Mouse (Mus musculus) C2C12 (cell line): ENCODE measurements around the gene Arhgef2. TPM values are rescaled to one million over a fixed set of nuclear protein-coding genes. Genes with fewer than 3 reads are reported as not detected.

Experiments used
- H3K27me3 ChIP-seq: one replicate; pipeline ENCODE4 v1.6.1; 2011; ENCODE audit not compliant: control insufficient read depth, insufficient read depth, insufficient read length
- H3K36me3 ChIP-seq: one replicate; pipeline ENCODE4 v1.6.1; 2011; ENCODE audit not compliant: control insufficient read depth, insufficient read depth
- H3K4me3 ChIP-seq: one replicate; pipeline ENCODE4 v1.5.1; 2011; ENCODE audit warnings: mild to moderate bottlenecking, control low read depth; ENCODE audit not compliant: poor library complexity, insufficient read depth, severe bottlenecking
- H3K79me2 ChIP-seq: one replicate; pipeline ENCODE4 v1.6.1; 2011; ENCODE audit not compliant: control insufficient read depth, insufficient read depth
- H3K79me3 ChIP-seq: one replicate; pipeline ENCODE4 v1.6.1; 2011; ENCODE audit warnings: low read depth, control low read depth
- H3ac ChIP-seq: one replicate; pipeline ENCODE3; 2011; ENCODE audit warnings: low read depth; ENCODE audit not compliant: control insufficient read depth, insufficient read length
- CEBPB ChIP-seq: IDR thresholded peaks from one replicate; pipeline ENCODE4 v1.6.1; 2011; ENCODE audit warnings: low read depth, mild to moderate bottlenecking, control low read depth, moderate library complexity
- CTCF ChIP-seq: IDR thresholded peaks from one replicate; pipeline ENCODE4 v1.5.1; 2011; ENCODE audit not compliant: control insufficient read depth, insufficient read depth, insufficient read length
- FOSL1 ChIP-seq: IDR thresholded peaks from one replicate; pipeline ENCODE4 v1.8.0; 2011; ENCODE audit warnings: mild to moderate bottlenecking, low read length; ENCODE audit not compliant: poor library complexity, insufficient read depth, severe bottlenecking
- MAX ChIP-seq: IDR thresholded peaks from one replicate; pipeline ENCODE4 v1.6.1; 2011; ENCODE audit warnings: mild to moderate bottlenecking, control low read depth
- MYOD1 ChIP-seq: IDR thresholded peaks from one replicate; pipeline ENCODE4 v1.6.1; 2011; ENCODE audit warnings: low read depth; ENCODE audit not compliant: control insufficient read depth, insufficient read length
- MYOG ChIP-seq: IDR thresholded peaks from one replicate; pipeline ENCODE4 v1.6.1; 2011; ENCODE audit not compliant: control insufficient read depth, insufficient read length; ENCODE audit errors: extremely low read depth
- USF1 ChIP-seq: IDR thresholded peaks from one replicate; pipeline ENCODE4 v1.6.1; 2011; ENCODE audit warnings: low read depth, mild to moderate bottlenecking, control low read depth, moderate library complexity
- polyA plus RNA-seq: library from polyadenylated mRNA; unstranded; fragments of >200 nt; fragmentation: generic; extraction: Trizol; gene quantifications from one replicate; pipeline ENCODE4 v1.2.1, GENCODE M21; 2012; ENCODE audit warnings: missing spikeins

Arhgef2 gene
- polyA plus RNA-seq, 1 experiment: 88.3 TPM

GRCm38 (mm10) chr3:88648452-88649168 lies 42.8 kb downstream of the Arhgef2 start:
- no peaks in the 10 kb centered on the region for H3K27me3 ChIP-seq
- TF ChIP-seq CEBPB (no peak), MYOD1 (no peak), USF1 (no peak), FOSL1 (no peak), MAX (no peak), CTCF (no peak), MYOG (no peak)
- H3K79me2 ChIP-seq: no peaks in the 10 kb centered on the region
- no peak overlapping the region for H3ac ChIP-seq
- H3K4me3 ChIP-seq: no peak overlapping the region
- H3K36me3 ChIP-seq: peaks cover 52% of the 10 kb centered on the region
- H3K79me3 ChIP-seq: no peaks in the 10 kb centered on the region

GRCm38 (mm10) chr3:88649186-88649585 lies 43.4 kb downstream of the Arhgef2 start:
- peaks cover 46% of the 10 kb centered on the region for H3K36me3 ChIP-seq
- H3K79me3 ChIP-seq: no peaks in the 10 kb centered on the region
- H3K27me3 ChIP-seq: no peaks in the 10 kb centered on the region
- no peaks in the 10 kb centered on the region for H3K79me2 ChIP-seq
- H3ac ChIP-seq: no peak overlapping the region
- no peak overlapping the region for H3K4me3 ChIP-seq
- TF ChIP-seq USF1: no peak
- no peak for TF ChIP-seq MAX
- TF ChIP-seq MYOD1: no peak
- no peak for TF ChIP-seq CTCF
- TF ChIP-seq FOSL1: no peak
- no peak for TF ChIP-seq MYOG
- no peak for TF ChIP-seq CEBPB

DNA sequence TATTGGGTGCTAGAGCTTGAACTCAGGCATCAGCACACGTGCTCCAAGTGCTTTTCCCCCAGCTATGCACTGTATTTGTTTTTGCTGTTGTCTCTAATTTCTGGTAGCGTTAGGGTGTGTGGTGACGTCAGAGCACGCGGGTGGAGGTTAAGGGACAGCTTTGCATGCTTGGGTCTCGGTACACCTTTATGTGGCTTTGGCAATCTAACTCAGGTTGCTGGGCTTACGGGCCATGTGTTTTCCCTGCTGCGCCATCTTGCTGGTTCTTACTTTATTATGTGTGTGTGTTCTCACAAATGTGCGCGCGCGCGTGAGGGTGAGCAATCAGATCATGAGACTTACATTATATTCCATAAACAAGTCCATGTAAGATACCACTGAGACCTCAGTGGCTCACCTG lies 44.2 kb downstream of the Arhgef2 start:
- no peaks in the 10 kb centered on the region for H3K79me3 ChIP-seq
- H3ac ChIP-seq: no peak overlapping the region
- H3K4me3 ChIP-seq: no peak overlapping the region
- no peaks in the 10 kb centered on the region for H3K79me2 ChIP-seq
- H3K36me3 ChIP-seq: peaks cover 38% of the 10 kb centered on the region
- H3K27me3 ChIP-seq: no peaks in the 10 kb centered on the region
- no peak for TF ChIP-seq MYOD1
- no peak for TF ChIP-seq CTCF
- no peak for TF ChIP-seq FOSL1
- TF ChIP-seq MYOG: no peak
- no peak for TF ChIP-seq USF1
- no peak for TF ChIP-seq CEBPB
- no peak for TF ChIP-seq MAX

DNA sequence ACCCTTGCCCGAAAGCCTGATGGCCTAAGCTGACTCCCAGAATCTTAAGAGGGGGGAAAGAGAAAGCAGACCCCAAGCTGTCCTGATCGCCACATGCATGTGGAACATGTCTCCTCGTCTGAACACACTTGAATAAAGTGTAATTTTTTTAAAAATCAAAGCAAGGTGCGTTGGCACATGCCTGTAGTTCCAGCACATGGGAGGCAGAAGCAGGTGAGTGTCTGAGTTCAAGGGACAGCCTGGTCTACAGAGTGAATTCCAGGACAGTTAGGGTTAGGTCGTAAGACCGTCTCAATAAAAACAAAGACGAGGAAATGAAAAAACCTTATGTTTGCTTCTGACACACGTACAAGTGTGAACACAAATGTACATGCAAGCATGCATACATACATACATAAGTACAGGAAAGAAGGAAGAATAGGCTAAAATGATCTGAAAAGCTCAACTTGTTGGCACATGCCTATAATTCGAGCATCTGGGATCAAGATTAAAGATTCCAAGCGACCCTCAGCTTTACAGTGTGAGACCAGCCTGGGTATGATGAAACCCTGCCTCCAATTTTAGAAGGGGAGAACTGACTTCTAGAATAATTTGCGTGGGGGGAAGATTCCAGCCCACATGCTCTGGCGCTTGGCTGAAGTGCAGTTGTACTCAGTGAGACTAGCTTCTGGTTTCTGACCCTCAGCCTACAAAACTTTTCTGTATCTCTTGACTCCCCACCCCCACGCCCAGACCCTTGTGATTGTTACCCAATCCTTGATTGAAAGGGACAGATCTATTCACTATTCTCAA lies 45.1 kb downstream of the Arhgef2 start:
- TF ChIP-seq CTCF: no peak
- no peak for TF ChIP-seq FOSL1
- no peak for TF ChIP-seq MAX
- TF ChIP-seq CEBPB: no peak
- TF ChIP-seq MYOG: no peak
- no peak for TF ChIP-seq USF1
- no peak for TF ChIP-seq MYOD1
- Histone ChIP-seq H3K79me3 (no peaks in the 10 kb centered on the region), H3K79me2 (no peaks in the 10 kb centered on the region), H3K36me3 (peaks cover 29% of the 10 kb centered on the region), H3ac (no peak overlapping the region), H3K4me3 (no peak overlapping the region), H3K27me3 (no peaks in the 10 kb centered on the region)

- no peaks in the 10 kb centered on the region for H3K27me3 ChIP-seq
- TF ChIP-seq USF1: no peak
- no peak for TF ChIP-seq MYOD1
- TF ChIP-seq CEBPB: no peak
- TF ChIP-seq CTCF: no peak
- no peak for TF ChIP-seq FOSL1
- TF ChIP-seq MAX: no peak
- no peak for TF ChIP-seq MYOG
- no peak overlapping the region for H3K4me3 ChIP-seq
- H3ac ChIP-seq: no peak overlapping the region
- no peaks in the 10 kb centered on the region for H3K79me3 ChIP-seq
- peaks cover 19% of the 10 kb centered on the region for H3K36me3 ChIP-seq
- H3K79me2 ChIP-seq: no peaks in the 10 kb centered on the region
Measured at GRCm38 (mm10) chr3:88651669-88652618, 46.2 kb downstream of the Arhgef2 start.
